Mouse (Mus musculus) limb, embryonic 13.5 days (tissue): Measurements from ENCODE around the gene Lrrfip1. TPM values are rescaled to one million over a fixed set of nuclear protein-coding genes. Genes with fewer than 3 reads are reported as not detected.
A peak's percentile ranks its signal among the peaks of the same experiment; 100 is the strongest.

Source experiments
- ATAC-seq: fragments of 200-750 bp; cut with Nextera tagmentation; 2 replicates; pipeline ENCODE4 v1.8.0; 2017; ENCODE audit warnings: low read depth, moderate number of reproducible peaks, moderate TSS enrichment; ENCODE audit not compliant: low FRiP score
- H3K27ac ChIP-seq: fragments of 300-500 bp; sonication (generic); 2 replicates; pipeline ENCODE4 v1.5.1; 2015; ENCODE audit warnings: inconsistent platforms, mild to moderate bottlenecking, moderate library complexity
- H3K27me3 ChIP-seq: fragments of 300-500 bp; sonication (generic); 2 replicates; pipeline ENCODE4 v1.6.1; 2015; ENCODE audit warnings: mild to moderate bottlenecking, inconsistent platforms
- H3K36me3 ChIP-seq: fragments of 300-500 bp; sonication (generic); 2 replicates; pipeline ENCODE4 v1.6.1; 2015; ENCODE audit warnings: inconsistent platforms, mild to moderate bottlenecking, moderate library complexity
- H3K4me1 ChIP-seq: fragments of 300-500 bp; sonication (generic); 2 replicates; pipeline ENCODE4 v1.6.1; 2015; ENCODE audit warnings: inconsistent platforms
- H3K4me2 ChIP-seq: fragments of 300-500 bp; sonication (generic); replicated peaks from 2 replicates; pipeline ENCODE4 v1.6.1; 2015; ENCODE audit warnings: inconsistent platforms, mild to moderate bottlenecking, moderate library complexity
- H3K4me3 ChIP-seq: fragments of 300-500 bp; sonication (generic); 2 replicates; pipeline ENCODE4 v1.5.1; 2015; ENCODE audit warnings: moderate library complexity, mild to moderate bottlenecking, inconsistent platforms
- H3K9ac ChIP-seq: fragments of 300-500 bp; sonication (generic); 2 replicates; pipeline ENCODE4 v1.6.1; 2015; ENCODE audit warnings: mild to moderate bottlenecking, inconsistent platforms
- H3K9me3 ChIP-seq: fragments of 300-500 bp; sonication (generic); 2 replicates; pipeline ENCODE4 v1.6.1; 2016; ENCODE audit warnings: inconsistent platforms
- WGBS: fragments of 180-500 bp; shearing (Covaris S2); methylation state at CpG from one replicate; pipeline ENCODE4 v1.1.7; 2015; 5-methylcytosine and 5-hydroxymethylcytosine counted together
- polyA plus RNA-seq: library from polyadenylated mRNA; unstranded; fragments of >200 nt; fragmentation: Nextera tagmentation; extraction: Ambion mirVana; gene quantifications from 2 replicates; pipeline ENCODE4 v1.2.1, GENCODE M21; 2015

Lrrfip1 gene
- polyA plus RNA-seq, 1 experiment from 2014 or later = 35.7 TPM

DNA sequence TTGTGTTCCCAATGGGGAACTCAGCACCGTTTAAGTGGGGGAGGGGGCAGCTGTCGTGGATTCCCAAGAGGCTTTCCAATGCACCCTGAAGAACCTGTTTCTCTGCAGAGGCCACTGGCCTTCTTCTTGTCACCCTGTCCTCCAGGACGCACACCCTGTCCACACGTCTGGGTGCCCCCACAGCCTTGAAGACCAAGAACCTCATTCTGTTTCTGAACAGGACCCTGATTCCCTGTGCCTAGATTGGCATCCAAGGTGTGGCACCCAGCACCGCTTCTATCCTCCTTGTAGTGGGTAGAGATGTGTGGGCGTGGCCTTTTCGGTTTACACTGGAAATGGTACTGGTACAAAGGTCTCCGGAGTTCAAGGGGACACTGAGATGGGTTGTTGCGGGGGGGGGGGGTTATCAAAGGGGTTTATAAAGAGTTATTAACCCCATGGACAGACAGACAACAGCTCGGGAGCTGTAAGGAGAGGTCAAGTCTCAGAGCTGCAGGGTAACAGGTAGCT, 28.6 kb upstream of the Lrrfip1 start:
- 78% methylated on average over 10 of the region's 10 CpGs for WGBS
- no peak overlapping the region for H3K4me2 ChIP-seq
- no peaks in the 10 kb centered on the region for H3K9me3 ChIP-seq
- no peak overlapping the region for H3K27ac ChIP-seq
- H3K36me3 ChIP-seq = no peaks in the 10 kb centered on the region
- peaks cover 26% of the 10 kb centered on the region for H3K4me1 ChIP-seq
- H3K27me3 ChIP-seq = 0 out of 2 replicates have a peak, but pooled peaks cover 7% of the 10 kb centered on the region
- no peak overlapping the region for H3K4me3 ChIP-seq
- no peak overlapping the region for H3K9ac ChIP-seq
- ATAC-seq = no peak

GRCm38 (mm10) chr1:90972911-90973573, 25.5 kb upstream of the Lrrfip1 start:
- Histone ChIP-seq H3K9ac (peak overlapping the region; percentile 21; the same call in 1 of the 2 replicates), H3K9me3 (no peaks in the 10 kb centered on the region), H3K4me2 (peak overlapping the region; percentile 12; the same call in 1 of the 2 replicates), H3K27me3 (0 out of 2 replicates have a peak, but pooled peaks cover 7% of the 10 kb centered on the region), H3K36me3 (no peaks in the 10 kb centered on the region), H3K27ac (no peak overlapping the region), H3K4me3 (no peak overlapping the region), H3K4me1 (peaks cover 28% of the 10 kb centered on the region)
- 26% methylated on average over 9 of the region's 9 CpGs for WGBS
- peak; percentile 75; the same call in 1 of the 2 replicates for ATAC-seq

DNA sequence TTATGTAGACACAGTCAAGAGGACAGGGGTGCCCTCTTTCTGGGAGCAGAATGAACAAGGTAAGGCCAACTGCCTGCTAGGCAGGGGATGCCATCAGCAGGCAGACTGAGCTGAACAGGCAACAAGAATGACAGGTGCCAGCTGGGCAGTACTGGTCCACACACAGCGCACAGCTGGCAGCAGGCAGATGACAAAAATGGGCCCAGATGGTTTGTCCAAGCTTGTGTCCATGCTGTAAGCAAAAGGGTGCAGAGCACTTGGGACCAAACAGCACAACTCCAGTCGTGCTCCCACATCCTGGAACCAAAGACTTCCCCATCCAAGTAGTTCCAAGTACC, 25.0 kb upstream of the Lrrfip1 start:
- no peak overlapping the region for H3K9ac ChIP-seq
- H3K9me3 ChIP-seq = no peaks in the 10 kb centered on the region
- 79% methylated on average over 2 of the region's 2 CpGs for WGBS
- ATAC-seq = 0 out of 2 replicates have a peak, but pooled peaks have one; percentile 35
- no peak overlapping the region for H3K27ac ChIP-seq
- no peaks in the 10 kb centered on the region for H3K36me3 ChIP-seq
- H3K27me3 ChIP-seq = 0 out of 2 replicates have a peak, but pooled peaks cover 7% of the 10 kb centered on the region
- no peak overlapping the region for H3K4me2 ChIP-seq
- H3K4me1 ChIP-seq = peaks cover 28% of the 10 kb centered on the region
- no peak overlapping the region for H3K4me3 ChIP-seq

GRCm38 (mm10) chr1:90974906-90975649, 23.5 kb upstream of the Lrrfip1 start:
- H3K27ac ChIP-seq = no peak overlapping the region
- no peak overlapping the region for H3K4me3 ChIP-seq
- 32% methylated on average over 12 of the region's 12 CpGs for WGBS
- ATAC-seq = no peak; the same call in 1 of the 2 replicates
- H3K9ac ChIP-seq = 0 out of 2 replicates have a peak overlapping the region, but pooled peaks have one; percentile 8
- H3K36me3 ChIP-seq = no peaks in the 10 kb centered on the region
- H3K4me2 ChIP-seq = no peak overlapping the region
- 0 out of 2 replicates have a peak, but pooled peaks cover 4% of the 10 kb centered on the region for H3K27me3 ChIP-seq
- no peaks in the 10 kb centered on the region for H3K9me3 ChIP-seq
- H3K4me1 ChIP-seq = peaks cover 18% of the 10 kb centered on the region

- Histone ChIP-seq H3K4me1 (peaks cover 18% of the 10 kb centered on the region), H3K9ac (no peak overlapping the region)
- WGBS = 87% methylated on average over 4 of the region's 4 CpGs
Measured at GRCm38 (mm10) chr1:90975960-90976359, 22.6 kb upstream of the Lrrfip1 start.

GRCm38 (mm10) chr1:90980638-90981330, 17.8 kb upstream of the Lrrfip1 start:
- no peaks in the 10 kb centered on the region for H3K4me1 ChIP-seq
- no peak overlapping the region for H3K4me3 ChIP-seq
- 70% methylated on average over 10 of the region's 10 CpGs for WGBS
- H3K36me3 ChIP-seq = no peaks in the 10 kb centered on the region
- no peak overlapping the region for H3K27ac ChIP-seq
- H3K9ac ChIP-seq = no peak overlapping the region
- no peaks in the 10 kb centered on the region for H3K9me3 ChIP-seq
- no peak overlapping the region for H3K4me2 ChIP-seq
- ATAC-seq = no peak
- no peaks in the 10 kb centered on the region for H3K27me3 ChIP-seq

More at GRCm38 (mm10) chr1:90975960-90976359, 22.6 kb upstream of the Lrrfip1 start:
- Histone ChIP-seq H3K27me3 (0 out of 2 replicates have a peak, but pooled peaks cover 4% of the 10 kb centered on the region), H3K4me3 (no peak overlapping the region), H3K4me2 (no peak overlapping the region), H3K9me3 (no peaks in the 10 kb centered on the region), H3K36me3 (no peaks in the 10 kb centered on the region), H3K27ac (no peak overlapping the region)
- ATAC-seq = no peak

DNA sequence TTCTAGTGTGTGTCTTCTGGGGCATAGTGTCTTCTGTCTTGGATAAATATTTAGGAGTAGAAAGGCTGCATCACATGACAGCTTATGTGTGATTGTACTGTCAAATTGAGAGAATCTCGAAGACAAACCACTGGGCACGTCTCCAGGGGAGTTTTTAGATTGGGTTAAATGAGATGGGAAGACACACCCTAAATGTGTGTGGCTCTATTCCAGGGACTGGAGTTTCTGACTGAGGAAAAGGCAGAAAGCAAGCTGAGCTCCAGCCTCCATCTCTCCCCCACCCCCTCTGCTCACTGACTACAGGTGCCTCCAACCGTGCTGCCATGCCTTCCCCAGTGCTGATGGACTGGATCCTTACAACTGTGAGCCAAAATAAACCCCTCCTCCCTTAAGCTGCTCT, 17.2 kb upstream of the Lrrfip1 start:
- H3K4me3 ChIP-seq = no peak overlapping the region
- 74% methylated on average over 3 of the region's 3 CpGs for WGBS
- H3K4me1 ChIP-seq = no peaks in the 10 kb centered on the region
- no peaks in the 10 kb centered on the region for H3K9me3 ChIP-seq
- H3K27me3 ChIP-seq = no peaks in the 10 kb centered on the region
- no peak for ATAC-seq
- H3K9ac ChIP-seq = no peak overlapping the region
- no peaks in the 10 kb centered on the region for H3K36me3 ChIP-seq
- no peak overlapping the region for H3K27ac ChIP-seq
- no peak overlapping the region for H3K4me2 ChIP-seq

DNA sequence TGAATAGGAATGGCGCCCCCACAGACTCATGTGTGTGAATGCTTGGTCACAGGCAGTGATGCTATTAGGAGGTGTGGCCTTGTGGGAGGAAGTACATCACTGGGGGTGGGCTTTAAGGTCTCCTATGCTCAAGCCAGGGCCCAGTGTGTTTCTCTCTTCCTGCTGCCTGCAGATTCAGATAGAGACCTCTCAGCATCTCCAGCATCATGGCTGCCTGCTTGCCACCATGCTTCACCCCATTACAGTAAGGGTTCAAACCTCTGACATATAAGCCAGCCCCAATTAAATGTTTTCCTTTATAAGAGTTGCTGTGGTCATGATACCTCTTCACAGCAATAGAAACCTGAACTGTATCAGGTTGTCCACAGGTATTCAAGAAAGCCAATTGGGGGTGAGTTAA, 2.6 kb upstream of the Lrrfip1 start:
- no peak overlapping the region for H3K27ac ChIP-seq
- peaks cover 23% of the 10 kb centered on the region for H3K4me1 ChIP-seq
- H3K36me3 ChIP-seq = no peaks in the 10 kb centered on the region
- 93% methylated on average over 1 of the region's 1 CpGs for WGBS
- peaks cover 7% of the 10 kb centered on the region; the same call in 1 of the 2 replicates for H3K9me3 ChIP-seq
- H3K9ac ChIP-seq = no peak overlapping the region
- no peaks in the 10 kb centered on the region for H3K27me3 ChIP-seq
- H3K4me3 ChIP-seq = no peak overlapping the region
- ATAC-seq = no peak
- no peak overlapping the region for H3K4me2 ChIP-seq

GRCm38 (mm10) chr1:90997136-90997535, 1.4 kb upstream of the Lrrfip1 start:
- H3K36me3 ChIP-seq = no peaks in the 10 kb centered on the region
- H3K27me3 ChIP-seq = no peaks in the 10 kb centered on the region
- WGBS = 54% methylated on average over 4 of the region's 4 CpGs
- H3K9me3 ChIP-seq = peaks cover 7% of the 10 kb centered on the region; the same call in 1 of the 2 replicates
- no peak overlapping the region for H3K27ac ChIP-seq
- H3K4me1 ChIP-seq = peaks cover 23% of the 10 kb centered on the region
- no peak for ATAC-seq
- H3K9ac ChIP-seq = no peak overlapping the region
- H3K4me3 ChIP-seq = no peak overlapping the region
- no peak overlapping the region for H3K4me2 ChIP-seq

DNA sequence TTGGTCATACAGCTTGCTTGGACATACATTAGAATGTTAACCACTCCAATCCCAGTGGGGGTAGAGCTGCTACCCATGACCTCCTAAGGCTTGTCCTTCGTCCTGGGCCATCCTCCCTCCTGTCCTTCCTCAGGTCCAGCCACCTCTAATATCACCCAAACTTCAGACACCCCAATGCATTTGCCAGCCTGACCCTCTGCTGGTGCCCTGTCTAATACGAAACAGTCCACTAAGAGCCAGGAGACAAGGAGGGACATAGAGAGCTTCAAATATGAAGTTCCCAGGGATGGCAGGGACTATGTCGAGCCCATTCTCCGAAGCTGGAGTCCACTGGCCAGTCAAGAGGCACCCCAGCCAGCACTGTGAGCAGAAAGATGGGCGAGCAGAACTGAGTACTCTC, 896 bp upstream of the Lrrfip1 start:
- Histone ChIP-seq H3K36me3 (no peaks in the 10 kb centered on the region), H3K27me3 (no peaks in the 10 kb centered on the region), H3K9ac (no peak overlapping the region; the same call in 1 of the 2 replicates), H3K4me3 (peak overlapping the region; percentile 70; the same call in 1 of the 2 replicates), H3K4me1 (peaks cover 23% of the 10 kb centered on the region), H3K27ac (no peak overlapping the region), H3K4me2 (peak overlapping the region; percentile 93), H3K9me3 (peaks cover 7% of the 10 kb centered on the region; the same call in 1 of the 2 replicates)
- no peak for ATAC-seq
- 87% methylated on average over 5 of the region's 5 CpGs for WGBS

GRCm38 (mm10) chr1:90998891-90999611, 514 bp downstream of the Lrrfip1 start:
- Histone ChIP-seq H3K9me3 (peaks cover 7% of the 10 kb centered on the region; the same call in 1 of the 2 replicates), H3K4me3 (peak overlapping the region; percentile 70), H3K27me3 (no peaks in the 10 kb centered on the region), H3K4me1 (peaks cover 23% of the 10 kb centered on the region), H3K4me2 (peak overlapping the region; percentile 93), H3K9ac (peak overlapping the region; percentile 86), H3K36me3 (no peaks in the 10 kb centered on the region), H3K27ac (0 out of 2 replicates have a peak overlapping the region, but pooled peaks have one; percentile 16)
- peak; percentile 74 for ATAC-seq
- 2% methylated on average over 41 of the region's 41 CpGs for WGBS
